Mouse (Mus musculus): Measurements from ENCODE around the gene Lig4. TPM values are rescaled to one million over a fixed set of nuclear protein-coding genes. Genes with fewer than 3 reads are reported as not detected.
A peak's percentile ranks its signal among the peaks of the same experiment; 100 is the strongest.

Gene Lig4
- polyA plus RNA-seq (2015; fragmentation: Nextera tagmentation; extraction: Ambion mirVana) = 10.4 and 11.9 TPM in 2 replicates

- H3K4me1 ChIP-seq = peaks cover 39% of the 10 kb centered on the region
- H3K36me3 ChIP-seq = peaks cover 9% of the 10 kb centered on the region
- WGBS = under 1% methylated on average over 68 of the region's 68 CpGs
- H3K27me3 ChIP-seq = no peaks in the 10 kb centered on the region
- ATAC-seq (replicated peaks) = peak; percentile 61
- H3K9ac ChIP-seq (replicated peaks) = peak within 1 kb of the TSS; percentile 96
- peak within 1 kb of the TSS; percentile 98 for H3K4me3 ChIP-seq
- H3K27ac ChIP-seq (replicated peaks) = peak within 1 kb of the TSS; percentile 89
- no peaks in the 10 kb centered on the region for H3K9me3 ChIP-seq
- peak within 1 kb of the TSS; percentile 89 for H3K4me2 ChIP-seq (replicated peaks)
Observed at GRCm38 (mm10) chr8:9977573-9978314, at the start of gene Lig4, which contains the start of gene Abhd13. TSS of gene Lig4 (minus strand) at chr8:9977686. TSS of gene Abhd13 (plus strand) at chr8:9977707.

GRCm38 (mm10) chr8:10017231-10017630 lies 39.7 kb upstream of the Lig4 start:
- H3K36me3 ChIP-seq = no peaks in the 10 kb centered on the region
- 38% methylated on average over 3 of the region's 3 CpGs for WGBS
- peaks cover 6% of the 10 kb centered on the region for H3K4me1 ChIP-seq
- H3K27ac ChIP-seq (replicated peaks) = no peak overlapping the region
- no peak overlapping the region for H3K4me2 ChIP-seq (replicated peaks)
- no peaks in the 10 kb centered on the region for H3K27me3 ChIP-seq
- no peak overlapping the region for H3K9ac ChIP-seq (replicated peaks)
- H3K9me3 ChIP-seq = no peaks in the 10 kb centered on the region
- H3K4me3 ChIP-seq = no peak overlapping the region
- ATAC-seq (replicated peaks) = no peak

GRCm38 (mm10) chr8:10016252-10016651 lies 38.8 kb upstream of the Lig4 start:
- no peaks in the 10 kb centered on the region for H3K27me3 ChIP-seq
- H3K4me1 ChIP-seq = peaks cover 6% of the 10 kb centered on the region
- ATAC-seq (replicated peaks) = no peak
- H3K9ac ChIP-seq (replicated peaks) = no peak overlapping the region
- 81% methylated on average over 1 of the region's 1 CpGs for WGBS
- no peak overlapping the region for H3K4me3 ChIP-seq
- no peak overlapping the region for H3K4me2 ChIP-seq (replicated peaks)
- no peaks in the 10 kb centered on the region for H3K9me3 ChIP-seq
- H3K36me3 ChIP-seq = no peaks in the 10 kb centered on the region
- no peak overlapping the region for H3K27ac ChIP-seq (replicated peaks)

DNA sequence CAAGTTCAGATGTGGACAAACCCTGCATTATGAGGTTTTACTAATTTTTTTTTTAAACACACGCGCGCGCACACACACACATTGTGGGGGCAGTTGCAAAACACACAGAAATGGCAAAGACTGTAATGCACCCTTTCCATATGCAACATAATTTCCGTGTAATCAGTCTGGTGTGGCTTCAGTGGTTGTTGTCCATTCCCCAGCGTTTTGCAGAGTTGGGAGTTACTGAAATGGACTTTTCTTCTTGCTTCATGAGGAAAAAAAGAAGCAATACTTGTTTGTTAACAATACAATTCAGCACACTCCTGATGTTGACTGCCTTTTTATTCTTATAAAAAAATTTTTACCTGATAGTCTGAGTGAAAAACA lies 30.2 kb upstream of the Lig4 start:
- Histone ChIP-seq H3K27ac (replicated peaks) (no peak overlapping the region), H3K4me1 (peaks cover 9% of the 10 kb centered on the region), H3K9me3 (no peaks in the 10 kb centered on the region), H3K36me3 (no peaks in the 10 kb centered on the region), H3K4me3 (peak overlapping the region; percentile 42), H3K9ac (replicated peaks) (peak overlapping the region; percentile 42), H3K4me2 (replicated peaks) (peak overlapping the region; percentile 68), H3K27me3 (no peaks in the 10 kb centered on the region)
- WGBS = 32% methylated on average over 6 of the region's 6 CpGs
- no peak for ATAC-seq (replicated peaks)

DNA sequence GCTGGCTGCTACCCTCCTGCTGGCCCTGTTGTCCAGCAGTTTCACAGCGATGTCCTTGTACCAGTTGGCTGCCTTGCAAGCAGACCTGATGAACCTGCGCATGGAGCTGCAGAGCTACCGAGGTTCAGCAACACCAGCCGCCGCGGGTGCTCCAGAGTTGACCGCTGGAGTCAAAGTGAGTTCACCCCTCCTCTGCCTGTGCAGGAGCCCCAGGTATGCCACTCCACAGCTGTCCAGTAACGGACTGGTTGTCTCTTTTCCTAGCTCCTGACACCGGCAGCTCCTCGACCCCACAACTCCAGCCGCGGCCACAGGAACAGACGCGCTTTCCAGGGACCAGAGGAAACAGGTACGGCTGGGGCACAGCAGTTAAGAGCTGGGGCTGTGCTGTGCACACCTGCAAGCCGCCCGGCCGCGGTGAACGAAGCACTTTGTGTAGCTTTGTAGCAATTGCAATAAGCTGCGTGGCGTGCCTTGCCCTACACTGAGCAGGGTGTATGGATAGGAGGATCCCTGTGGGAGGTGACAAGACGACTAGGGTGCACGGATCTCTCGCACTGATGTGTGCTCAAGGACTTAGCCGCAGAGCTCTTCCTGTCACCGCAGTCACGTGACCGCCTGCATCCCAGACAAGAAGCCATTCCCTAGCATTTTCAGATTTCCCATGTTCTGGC lies 29.6 kb upstream of the Lig4 start:
- Histone ChIP-seq H3K4me1 (peaks cover 9% of the 10 kb centered on the region), H3K4me2 (replicated peaks) (peak overlapping the region; percentile 68), H3K4me3 (peak overlapping the region; percentile 42), H3K36me3 (no peaks in the 10 kb centered on the region), H3K27me3 (no peaks in the 10 kb centered on the region), H3K9ac (replicated peaks) (peak overlapping the region; percentile 42), H3K9me3 (no peaks in the 10 kb centered on the region), H3K27ac (replicated peaks) (no peak overlapping the region)
- 5% methylated on average over 29 of the region's 29 CpGs for WGBS
- peak; percentile 80 for ATAC-seq (replicated peaks)

DNA sequence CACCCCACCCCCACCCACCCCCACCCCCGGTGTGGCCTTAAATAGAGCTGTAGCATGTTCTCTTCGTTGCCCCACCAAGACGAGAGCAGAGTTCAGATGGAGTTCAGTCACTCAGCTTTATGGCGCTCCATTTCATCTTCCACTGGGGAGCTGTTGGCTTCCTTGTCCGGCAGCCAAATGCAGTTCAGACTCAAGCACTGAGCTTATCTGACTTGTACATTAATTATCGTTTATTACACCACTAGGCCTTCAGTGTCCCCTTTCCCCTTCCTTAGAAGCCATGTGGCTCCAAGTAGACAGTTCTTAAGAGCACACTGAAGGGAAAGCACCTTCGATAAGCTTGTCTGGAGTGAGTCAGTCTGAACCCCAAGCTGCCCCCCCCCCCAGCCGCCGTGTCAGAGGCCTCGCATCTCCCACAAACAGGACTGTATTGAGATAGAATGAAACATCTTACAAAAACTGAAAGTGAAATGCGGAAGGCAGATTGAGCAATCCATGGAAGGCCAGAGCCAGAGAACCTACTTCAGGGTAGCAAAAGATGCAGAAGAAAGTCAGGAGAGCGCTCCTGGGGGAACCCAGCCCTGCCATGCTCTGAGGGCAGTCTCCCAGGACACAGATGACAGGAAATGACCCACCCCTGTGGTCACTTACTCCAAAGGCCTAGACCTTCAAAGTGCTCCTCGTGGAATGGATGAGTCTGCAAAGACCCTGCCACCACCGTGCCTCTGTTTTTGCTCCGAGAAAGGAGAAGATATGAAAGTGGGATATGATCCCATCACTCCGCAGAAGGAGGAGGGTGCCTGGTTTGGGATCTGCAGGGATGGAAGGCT lies 28.9 kb upstream of the Lig4 start, which contains the start of gene Tnfsf13b:
Gene Tnfsf13b, plus strand, starts transcription at position 312 of the 830 bp plus-strand sequence.
- Histone ChIP-seq H3K4me2 (replicated peaks) (peak within 1 kb of the TSS; percentile 68), H3K36me3 (no peaks in the 10 kb centered on the region), H3K4me1 (peaks cover 9% of the 10 kb centered on the region), H3K4me3 (peak within 1 kb of the TSS; percentile 42), H3K9me3 (no peaks in the 10 kb centered on the region), H3K27ac (replicated peaks) (no peak within 1 kb of the TSS), H3K9ac (replicated peaks) (peak within 1 kb of the TSS; percentile 42), H3K27me3 (no peaks in the 10 kb centered on the region)
- no peak for ATAC-seq (replicated peaks)
- WGBS = 81% methylated on average over 16 of the region's 16 CpGs

- Histone ChIP-seq H3K4me2 (replicated peaks) (no peak overlapping the region), H3K9me3 (no peaks in the 10 kb centered on the region), H3K27me3 (no peaks in the 10 kb centered on the region), H3K36me3 (no peaks in the 10 kb centered on the region), H3K4me1 (peaks cover 9% of the 10 kb centered on the region), H3K27ac (replicated peaks) (no peak overlapping the region), H3K4me3 (no peak overlapping the region), H3K9ac (replicated peaks) (no peak overlapping the region)
- no peak for ATAC-seq (replicated peaks)
- WGBS = 80% methylated on average over 7 of the region's 7 CpGs
Observed at GRCm38 (mm10) chr8:10004115-10004514, 26.6 kb upstream of the Lig4 start.

GRCm38 (mm10) chr8:9980188-9980587 lies 2.7 kb upstream of the Lig4 start:
- ATAC-seq (replicated peaks) = no peak
- H3K4me1 ChIP-seq = peaks cover 36% of the 10 kb centered on the region
- H3K9ac ChIP-seq (replicated peaks) = no peak overlapping the region
- no peaks in the 10 kb centered on the region for H3K36me3 ChIP-seq
- no peak overlapping the region for H3K27ac ChIP-seq (replicated peaks)
- H3K27me3 ChIP-seq = no peaks in the 10 kb centered on the region
- H3K4me3 ChIP-seq = no peak overlapping the region
- H3K9me3 ChIP-seq = no peaks in the 10 kb centered on the region
- no peak overlapping the region for H3K4me2 ChIP-seq (replicated peaks)

- 84% methylated on average over 1 of the region's 1 CpGs for WGBS
- H3K9ac ChIP-seq (replicated peaks) = no peak overlapping the region
- H3K9me3 ChIP-seq = no peaks in the 10 kb centered on the region
- no peak for ATAC-seq (replicated peaks)
- peaks cover 39% of the 10 kb centered on the region for H3K4me1 ChIP-seq
- H3K27ac ChIP-seq (replicated peaks) = no peak overlapping the region
- H3K4me2 ChIP-seq (replicated peaks) = no peak overlapping the region
- H3K36me3 ChIP-seq = no peaks in the 10 kb centered on the region
- no peak overlapping the region for H3K4me3 ChIP-seq
- no peaks in the 10 kb centered on the region for H3K27me3 ChIP-seq
Observed at GRCm38 (mm10) chr8:9979746-9980145, 2.3 kb upstream of the Lig4 start.

DNA sequence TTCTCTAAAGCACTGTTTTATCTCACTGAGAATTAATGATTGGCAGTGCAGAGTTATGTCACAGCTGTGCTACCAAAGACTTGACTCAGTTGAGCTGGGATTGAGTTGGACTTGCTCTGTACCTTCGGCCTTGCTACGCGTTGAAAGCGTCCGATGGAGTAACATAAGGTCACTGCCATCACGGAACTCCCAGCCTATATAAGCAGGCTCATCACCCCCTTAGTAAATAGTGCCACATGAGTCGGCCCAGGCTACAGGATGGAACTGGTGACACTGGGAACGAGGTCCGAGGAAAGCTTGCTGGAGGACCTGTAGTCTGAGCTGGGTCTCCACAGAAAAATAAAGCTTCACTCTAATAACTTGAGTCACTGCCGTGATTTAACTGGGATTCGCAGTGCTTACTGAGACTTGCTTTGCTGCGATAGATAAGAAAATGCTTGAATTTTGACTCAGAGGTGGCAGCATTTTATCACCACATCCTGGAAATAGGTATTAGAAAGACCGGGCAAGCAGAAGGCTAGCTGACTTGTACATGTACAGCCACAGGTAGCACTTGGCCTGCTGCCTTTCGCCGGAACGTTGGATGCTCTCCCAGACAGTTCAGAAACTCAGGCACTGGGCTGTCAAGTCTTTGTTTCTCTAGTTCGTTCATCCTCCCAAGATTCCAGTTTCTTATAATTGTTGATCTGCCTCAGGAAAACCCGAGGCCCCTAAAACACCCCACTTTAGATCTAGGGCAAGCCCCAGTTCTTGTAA lies 1.2 kb upstream of the Lig4 start:
- Histone ChIP-seq H3K4me3 (peak overlapping the region; percentile 98), H3K4me1 (peaks cover 39% of the 10 kb centered on the region), H3K27me3 (no peaks in the 10 kb centered on the region), H3K4me2 (replicated peaks) (peak overlapping the region; percentile 89), H3K27ac (replicated peaks) (no peak overlapping the region), H3K9me3 (no peaks in the 10 kb centered on the region), H3K9ac (replicated peaks) (peak overlapping the region; percentile 96), H3K36me3 (no peaks in the 10 kb centered on the region)
- WGBS = 57% methylated on average over 18 of the region's 18 CpGs
- no peak for ATAC-seq (replicated peaks)

DNA sequence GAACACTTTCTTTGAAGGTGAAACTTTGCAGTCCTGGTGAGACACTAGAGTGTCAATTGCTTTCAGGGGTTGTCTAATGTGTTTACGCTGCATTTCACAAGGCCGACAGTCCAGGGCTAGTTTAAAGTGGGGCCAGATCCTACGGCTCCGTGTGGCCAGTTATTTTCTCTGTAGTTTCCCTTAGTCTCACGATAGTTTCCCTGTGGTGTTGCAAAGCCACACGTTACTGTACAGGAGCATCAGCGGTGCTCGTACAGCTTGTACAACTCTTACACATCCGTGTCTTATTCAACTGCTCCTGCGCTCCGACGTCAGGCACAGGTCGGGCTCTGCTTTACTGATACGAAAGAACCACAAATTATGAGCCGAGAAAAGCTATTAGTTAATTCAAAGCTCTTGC lies 470 bp downstream of the Lig4 start:
- ATAC-seq (replicated peaks) = peak; percentile 15; the same call in 1 of the 2 replicates
- peak overlapping the region; percentile 96 for H3K9ac ChIP-seq (replicated peaks)
- H3K4me3 ChIP-seq = peak overlapping the region; percentile 98
- H3K9me3 ChIP-seq = no peaks in the 10 kb centered on the region
- peaks cover 39% of the 10 kb centered on the region for H3K4me1 ChIP-seq
- peak overlapping the region; percentile 89 for H3K4me2 ChIP-seq (replicated peaks)
- no peaks in the 10 kb centered on the region for H3K27me3 ChIP-seq
- peak overlapping the region; percentile 89 for H3K27ac ChIP-seq (replicated peaks)
- 42% methylated on average over 15 of the region's 15 CpGs for WGBS
- H3K36me3 ChIP-seq = peaks cover 16% of the 10 kb centered on the region
